Mouse (Mus musculus) cerebellum, adult 2 months (tissue): ENCODE data around the gene Chrna1.

Experiments used
- CTCF ChIP-seq: fragments of 200-500 bp; IDR thresholded peaks from 2 replicates; pipeline ENCODE4 v1.5.1; 2011; ENCODE audit warnings: low read depth, mild to moderate bottlenecking, control low read depth, low read length, moderate library complexity, borderline replicate concordance; ENCODE audit not compliant: insufficient read depth
- POLR2A ChIP-seq: fragments of 200-500 bp; IDR thresholded peaks from 2 replicates; pipeline ENCODE4 v1.6.1; 2011; ENCODE audit warnings: low read length, control low read depth, borderline replicate concordance; ENCODE audit not compliant: insufficient read depth

DNA sequence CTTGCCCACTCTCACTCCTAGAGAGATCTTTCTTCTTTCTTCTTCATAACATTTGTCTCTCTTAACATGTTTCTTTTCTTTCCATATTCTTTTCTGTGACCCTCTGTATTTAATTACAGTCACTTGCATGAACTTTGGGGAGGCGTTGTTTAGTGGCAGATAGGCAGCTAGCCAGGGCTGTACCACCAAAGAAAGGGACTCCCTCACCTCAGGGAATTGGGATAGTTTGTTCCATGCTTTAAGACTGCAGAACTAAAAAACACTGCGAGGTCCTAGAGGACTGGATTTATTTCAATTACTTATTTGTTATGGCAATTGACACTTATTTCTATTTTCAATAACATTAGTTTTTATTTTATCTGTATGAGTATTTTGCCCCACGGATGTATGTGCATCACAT is 41.0 kb downstream of the Chrna1 start:
- no peak for TF ChIP-seq CTCF
- no peak for TF ChIP-seq POLR2A
